Mouse (Mus musculus) megakaryocyte-erythroid progenitor cell, adult 5-6 weeks (primary cell): Measurements from ENCODE around the gene Lpp. TPM values are rescaled to one million over a fixed set of nuclear protein-coding genes. Genes with fewer than 3 reads are reported as not detected.

ENCODE experiments used
- ATAC-seq: replicated peaks from 2 replicates; pipeline ENCODE4 v1.8.0; 2016; ENCODE audit warnings: mild to moderate bottlenecking, inconsistent platforms; ENCODE audit not compliant: severe bottlenecking, poor library complexity, low FRiP score, low TSS enrichment
- total RNA-seq, 2 experiments: library from RNA; stranded (forward) in 1 of 2; stranded (reverse) in 1 of 2; fragments of 200-1000, 215-1000 nt in 1 of 2; fragments of >200 nt in 1 of 2; fragmentation: Nextera tagmentation in 1 of 2; gene quantifications; 2 replicates each; pipeline ENCODE4 v1.2.3; 2014 to 2017

The Lpp gene
- total RNA-seq, 2 experiments from 2014 or later: 0.47 to 3.3 TPM

DNA sequence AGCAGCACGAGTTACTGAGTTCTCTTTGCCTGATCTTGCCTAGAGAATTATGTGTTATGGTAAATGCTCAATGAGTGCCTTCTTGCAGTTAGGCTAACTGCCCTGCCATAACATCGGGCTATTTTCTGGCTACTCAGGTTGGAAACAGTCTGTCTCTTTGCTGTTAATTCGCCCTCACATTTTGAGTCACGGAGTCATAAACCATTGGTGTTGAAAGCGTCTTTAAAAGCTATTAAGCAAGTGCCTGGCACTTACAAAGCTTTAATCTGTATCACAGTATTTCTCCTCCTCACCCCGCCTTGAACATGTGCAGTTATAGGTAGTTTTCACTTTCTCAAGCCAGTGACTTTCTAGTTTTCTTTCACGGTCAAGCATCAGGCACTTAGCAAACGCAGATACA, 250.8 kb downstream of the Lpp start:
- ATAC-seq: no peak

DNA sequence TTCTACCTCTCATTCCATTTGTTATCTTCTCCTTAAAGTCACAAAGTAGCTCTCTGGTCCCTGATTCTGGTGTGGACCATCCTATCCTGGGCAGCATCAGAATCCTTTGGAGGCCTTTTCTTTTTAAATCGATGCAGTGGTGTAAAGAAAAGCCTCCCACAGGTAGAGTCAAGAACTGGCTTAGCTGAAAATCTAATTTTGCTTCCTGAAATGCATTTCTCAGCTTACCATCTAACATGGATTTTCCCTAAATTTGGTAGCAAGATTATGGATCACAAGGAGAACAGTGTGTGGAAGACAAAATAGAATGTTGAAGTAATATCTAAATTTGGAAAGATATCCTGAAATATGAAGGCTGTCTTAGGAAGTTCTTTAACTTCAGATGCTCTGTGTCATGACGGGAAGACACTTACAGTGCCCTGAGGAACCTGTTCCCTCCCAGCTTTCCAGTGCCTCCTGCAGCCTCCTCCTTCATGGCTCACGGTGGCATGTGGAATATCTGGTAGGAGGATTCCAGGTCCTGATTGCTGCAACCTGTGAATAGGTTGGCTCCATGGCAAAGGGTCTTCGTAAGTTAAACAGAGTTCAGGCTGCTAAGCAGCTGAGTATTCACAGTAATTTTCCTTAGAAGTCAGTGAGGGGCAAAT, 251.6 kb downstream of the Lpp start:
- no peak for ATAC-seq

GRCm38 (mm10) chr16:24645906-24646603, 252.7 kb downstream of the Lpp start:
- no peak for ATAC-seq

DNA sequence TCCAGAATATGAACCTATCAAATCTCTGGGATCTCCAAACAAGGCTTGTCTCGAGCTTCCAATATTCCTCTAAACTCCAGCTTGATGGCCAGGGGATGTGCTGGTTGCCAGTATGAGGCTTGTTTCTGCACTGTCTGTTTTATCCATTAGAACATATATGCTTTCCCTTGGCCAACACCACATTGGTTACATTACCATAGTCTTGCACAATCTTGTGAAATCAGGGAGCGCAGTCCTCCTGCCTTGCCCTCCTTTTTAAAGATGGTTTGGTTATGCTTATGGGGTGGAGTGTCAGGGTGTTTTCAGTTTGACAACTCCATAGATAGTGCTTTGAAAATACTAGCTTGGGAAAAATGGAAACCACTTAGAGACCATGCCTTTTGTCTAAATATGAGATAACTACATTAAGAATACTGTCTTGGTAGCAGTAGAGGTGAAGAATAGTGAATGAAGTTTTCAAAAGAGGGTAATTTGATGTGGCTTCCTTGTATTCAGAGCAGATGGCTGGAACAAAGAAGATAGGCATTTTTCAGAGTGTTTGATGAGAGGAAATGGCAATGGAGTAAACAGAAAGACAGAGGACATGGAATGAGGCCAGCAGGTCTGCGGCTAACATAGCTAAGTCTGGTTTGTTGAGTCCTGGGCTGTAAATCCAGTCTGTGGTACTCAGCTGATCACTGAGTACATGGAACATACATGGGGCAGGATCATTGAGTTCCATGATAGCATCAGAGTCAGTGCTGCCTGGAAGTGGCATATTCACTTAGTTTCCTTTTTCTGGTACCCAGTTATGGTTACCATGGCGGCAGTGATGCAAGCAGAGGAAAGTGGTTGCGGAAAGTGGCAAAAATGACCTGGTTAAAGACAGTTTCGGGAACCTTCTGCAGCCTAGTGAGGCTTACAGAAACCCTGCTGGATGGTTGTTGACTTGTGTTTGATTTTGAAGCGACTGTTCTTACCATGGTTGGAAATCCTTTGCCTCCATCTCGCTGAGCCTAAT, 258.6 kb downstream of the Lpp start:
- ATAC-seq: no peak

- ATAC-seq: no peak
Measured at GRCm38 (mm10) chr16:24653041-24653440, 259.7 kb downstream of the Lpp start.

- no peak for ATAC-seq
Measured at GRCm38 (mm10) chr16:24655116-24655515, 261.8 kb downstream of the Lpp start.

DNA sequence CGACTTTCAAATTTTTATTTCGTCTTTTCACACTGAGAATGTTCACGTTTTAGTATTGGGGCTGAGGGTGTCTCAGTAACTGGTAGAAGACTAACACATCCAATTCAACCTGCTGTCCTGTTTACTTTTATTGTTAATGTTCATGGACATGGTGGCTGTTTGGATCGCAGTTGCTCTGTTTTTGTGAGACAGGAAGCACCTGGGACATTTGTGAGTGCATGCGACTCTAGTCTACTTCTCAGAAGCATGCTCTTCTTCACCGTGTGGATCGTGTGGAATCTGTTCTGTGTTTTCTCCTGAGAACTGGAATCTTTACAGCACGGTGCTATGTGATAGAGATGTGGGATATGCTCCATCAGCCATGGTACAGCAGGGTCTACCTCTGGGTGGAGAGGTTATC, 262.7 kb downstream of the Lpp start:
- ATAC-seq: no peak

- ATAC-seq: no peak
Measured at GRCm38 (mm10) chr16:24656752-24657151, 263.4 kb downstream of the Lpp start.

GRCm38 (mm10) chr16:24659049-24659448, 265.7 kb downstream of the Lpp start:
- no peak for ATAC-seq

GRCm38 (mm10) chr16:24664131-24664530, 270.8 kb downstream of the Lpp start:
- ATAC-seq: no peak

DNA sequence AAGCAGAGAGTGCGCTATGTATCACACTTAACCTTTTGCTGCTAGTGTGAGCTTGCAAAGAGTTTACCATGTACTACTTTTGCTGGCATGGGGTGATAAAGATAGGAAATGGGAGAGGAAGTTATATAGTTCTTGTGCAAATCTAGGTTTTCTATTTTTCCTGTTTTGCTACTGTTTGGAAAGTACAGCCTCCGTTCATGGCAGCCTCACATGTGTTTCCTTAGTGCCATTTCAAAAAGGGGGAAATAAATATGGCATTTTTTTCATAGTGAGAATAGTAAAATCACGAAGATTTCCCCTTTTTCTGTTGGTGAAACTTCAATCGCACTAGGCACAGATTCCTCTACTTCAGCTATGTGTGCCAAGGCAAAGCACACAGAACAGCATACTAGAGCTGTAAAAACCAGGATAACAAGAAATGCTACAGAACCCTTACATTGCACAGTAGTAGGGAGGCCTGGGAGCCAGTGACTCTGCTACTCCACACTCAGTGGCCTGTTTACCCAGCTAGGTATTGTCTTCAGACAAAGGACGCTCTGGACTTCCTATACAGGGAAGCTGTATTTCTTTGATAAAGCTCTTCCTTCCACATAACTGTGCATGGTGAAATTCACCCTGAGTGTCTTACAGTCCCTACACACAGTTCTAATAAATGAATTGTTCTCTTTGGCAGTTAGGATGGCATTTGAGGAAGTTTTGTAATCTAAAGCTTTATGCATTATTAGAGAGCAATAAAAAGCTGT, 276.6 kb downstream of the Lpp start:
- no peak for ATAC-seq

DNA sequence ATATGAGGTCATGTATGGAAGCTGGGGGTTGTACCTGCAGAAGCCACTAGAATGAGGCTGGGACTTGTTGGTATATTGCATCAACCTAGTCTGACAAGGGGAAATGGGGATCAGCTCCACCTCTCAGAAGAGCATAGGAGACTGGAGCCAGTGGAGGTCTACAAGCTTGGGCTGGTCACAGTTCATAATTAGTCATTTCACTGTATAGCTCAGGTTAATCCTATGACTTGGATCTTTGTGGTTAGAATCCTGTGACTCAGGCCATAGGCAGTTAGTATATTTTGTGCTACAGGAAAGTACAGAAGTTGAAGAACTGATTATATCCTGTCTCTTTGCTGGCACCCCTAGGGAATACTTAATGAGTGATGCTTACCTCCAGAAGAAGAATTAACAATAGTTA, 285.6 kb downstream of the Lpp start:
- ATAC-seq: no peak

DNA sequence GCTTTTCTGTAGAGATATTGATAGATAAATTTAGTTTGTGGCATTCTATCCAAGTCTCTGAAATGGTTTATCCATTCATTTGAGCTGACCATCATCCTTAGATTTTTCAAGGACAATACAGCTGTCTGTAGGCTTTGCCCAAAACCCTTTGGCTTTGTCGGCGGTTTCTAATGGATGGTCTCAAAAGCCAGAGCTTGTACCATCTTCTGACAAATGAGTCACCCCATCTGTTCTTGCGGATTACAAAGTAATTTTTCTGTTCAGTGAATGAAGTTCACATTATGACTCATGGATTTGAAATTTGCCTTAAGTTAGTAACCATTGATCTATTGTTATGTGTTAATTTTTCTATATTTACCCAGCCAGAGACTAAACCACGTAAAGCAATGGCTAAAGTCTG, 301.8 kb downstream of the Lpp start:
- ATAC-seq: no peak

GRCm38 (mm10) chr16:24704215-24704614, 310.9 kb downstream of the Lpp start:
- ATAC-seq: no peak

GRCm38 (mm10) chr16:24723641-24724040, 330.3 kb downstream of the Lpp start:
- ATAC-seq: no peak

DNA sequence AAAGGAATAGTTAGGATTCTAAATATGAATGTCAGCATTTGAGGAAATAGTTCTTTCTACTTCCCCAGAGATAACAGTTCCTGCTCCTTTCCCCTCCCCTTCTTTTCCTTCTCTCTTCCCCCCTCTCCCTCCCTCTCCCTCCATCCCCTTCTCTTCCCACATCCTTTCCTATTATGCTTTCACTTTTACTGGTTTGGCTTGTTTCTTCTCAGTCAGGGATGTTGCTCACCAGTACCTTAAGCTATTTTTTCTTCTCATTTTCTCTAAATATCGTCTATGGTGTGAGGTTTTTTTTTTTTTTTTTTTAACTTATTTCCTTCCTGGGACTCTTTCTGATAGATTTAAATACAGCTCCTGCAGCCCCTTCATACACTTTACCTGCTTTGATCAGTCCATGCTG, 339.4 kb downstream of the Lpp start:
- ATAC-seq: no peak

GRCm38 (mm10) chr16:24733321-24733720, 340.0 kb downstream of the Lpp start:
- no peak for ATAC-seq

GRCm38 (mm10) chr16:24735754-24736153, 342.4 kb downstream of the Lpp start:
- no peak for ATAC-seq

GRCm38 (mm10) chr16:24737362-24738057, 344.2 kb downstream of the Lpp start:
- ATAC-seq: no peak
